Mouse (Mus musculus) liver, embryonic 16.5 days (tissue): ENCODE measurements around the gene D630003M21Rik. TPM values are rescaled to one million over a fixed set of nuclear protein-coding genes. Genes with fewer than 3 reads are reported as not detected.
A peak's percentile ranks its signal among the peaks of the same experiment; 100 is the strongest.

ENCODE experiments used
- ATAC-seq: fragments of 200-750 bp; cut with Nextera tagmentation; 2 replicates; pipeline ENCODE4 v1.8.0; 2017; ENCODE audit warnings: low read depth, mild to moderate bottlenecking, moderate number of reproducible peaks, moderate library complexity
- H3K27ac ChIP-seq: fragments of 300-500 bp; sonication (generic); 2 replicates; pipeline ENCODE4 v1.5.1; 2014; ENCODE audit warnings: mild to moderate bottlenecking, low read length
- H3K27me3 ChIP-seq: fragments of 300-500 bp; sonication (generic); 2 replicates; pipeline ENCODE4 v1.6.1; 2014; ENCODE audit warnings: low read depth, low read length, mixed read lengths; ENCODE audit not compliant: control insufficient read depth, insufficient read depth
- H3K36me3 ChIP-seq: fragments of 300-500 bp; sonication (generic); 2 replicates; pipeline ENCODE4 v1.6.1; 2014; ENCODE audit warnings: mild to moderate bottlenecking; ENCODE audit not compliant: control insufficient read depth, insufficient read depth
- H3K4me1 ChIP-seq: fragments of 300-500 bp; sonication (generic); 2 replicates; pipeline ENCODE4 v1.6.1; 2014; ENCODE audit warnings: low read depth, low read length, mixed read lengths; ENCODE audit not compliant: control insufficient read depth
- H3K4me2 ChIP-seq: fragments of 300-500 bp; sonication (generic); 2 replicates; pipeline ENCODE4 v1.6.1; 2014; ENCODE audit warnings: low read depth, low read length, mixed read lengths
- H3K4me3 ChIP-seq: fragments of 300-500 bp; sonication (generic); 2 replicates; pipeline ENCODE4 v1.5.1; 2014; ENCODE audit warnings: low read depth, mild to moderate bottlenecking, low read length
- H3K9ac ChIP-seq: fragments of 300-500 bp; sonication (generic); 2 replicates; pipeline ENCODE4 v1.6.1; 2014; ENCODE audit warnings: low read depth, low read length
- H3K9me3 ChIP-seq: fragments of 300-500 bp; sonication (generic); replicated peaks from 2 replicates; pipeline ENCODE4 v1.6.1; 2016; ENCODE audit warnings: low read length; ENCODE audit not compliant: control insufficient read depth
- WGBS: fragments of 180-500 bp; shearing (Covaris S2); extraction: QIAGEN DNeasy Blood & Tissue Kit; methylation state at CpG from one replicate; pipeline ENCODE4 v1.1.7; 2014; ENCODE audit not compliant: insufficient replicate concordance; 5-methylcytosine and 5-hydroxymethylcytosine counted together
- polyA plus RNA-seq: library from polyadenylated mRNA; unstranded; fragments of >200 nt; fragmentation: Nextera tagmentation; extraction: Ambion mirVana; gene quantifications from 2 replicates; pipeline ENCODE4 v1.2.1, GENCODE M21; 2015

Gene D630003M21Rik
- polyA plus RNA-seq, 1 experiment from 2014 or later: 0.78 TPM

DNA sequence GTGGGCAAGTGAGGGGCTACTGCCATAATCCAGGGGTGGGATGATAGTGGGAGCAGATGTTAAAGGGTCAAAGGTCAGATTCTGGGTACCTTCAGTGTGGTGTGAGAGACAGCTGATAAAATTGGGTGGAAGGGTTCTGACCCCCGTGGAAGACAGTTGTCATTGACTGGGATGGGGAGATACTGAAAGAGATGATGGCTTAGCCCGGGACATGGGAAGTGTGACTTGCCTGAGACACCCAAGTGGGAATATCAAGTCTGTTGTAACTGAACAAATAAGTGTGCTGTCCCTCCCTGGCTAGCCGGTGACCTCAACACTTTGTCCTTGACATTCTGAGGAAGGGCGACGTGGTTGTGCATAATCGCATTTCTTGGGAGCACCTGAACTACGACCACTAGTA, 59.3 kb downstream of the D630003M21Rik start:
- Histone ChIP-seq H3K4me2 (no peak overlapping the region), H3K4me1 (peaks cover 5% of the 10 kb centered on the region), H3K27ac (no peak overlapping the region), H3K27me3 (no peaks in the 10 kb centered on the region), H3K4me3 (no peak overlapping the region), H3K36me3 (no peaks in the 10 kb centered on the region), H3K9ac (no peak overlapping the region), H3K9me3 (no peaks in the 10 kb centered on the region)
- WGBS: 62% methylated on average over 7 of the region's 7 CpGs
- no peak for ATAC-seq

DNA sequence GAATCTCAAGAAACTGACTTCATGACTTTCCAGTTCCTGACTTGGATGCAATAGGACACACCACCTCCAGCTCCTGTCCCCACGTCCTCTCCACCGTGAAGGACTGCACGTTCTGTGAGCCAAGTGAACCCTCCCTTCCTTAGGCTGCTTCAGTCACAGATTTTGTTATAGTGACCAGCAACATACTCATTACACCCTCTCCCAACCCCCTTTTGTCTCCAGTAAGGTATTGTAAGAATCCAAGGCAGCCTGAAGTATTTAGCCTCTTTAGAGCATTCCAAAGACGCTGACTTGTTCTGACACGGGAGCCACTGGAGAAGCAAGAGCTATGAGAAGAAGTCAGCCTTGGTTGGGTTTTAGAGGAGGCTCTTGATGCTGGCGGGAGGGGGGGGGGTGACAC, 59.7 kb downstream of the D630003M21Rik start:
- H3K27ac ChIP-seq: no peak overlapping the region
- H3K36me3 ChIP-seq: no peaks in the 10 kb centered on the region
- H3K9ac ChIP-seq: no peak overlapping the region
- no peaks in the 10 kb centered on the region for H3K9me3 ChIP-seq
- no peak overlapping the region for H3K4me2 ChIP-seq
- no peak for ATAC-seq
- H3K4me1 ChIP-seq: peaks cover under 1% of the 10 kb centered on the region
- WGBS: 74% methylated on average over 6 of the region's 6 CpGs
- H3K27me3 ChIP-seq: no peaks in the 10 kb centered on the region
- no peak overlapping the region for H3K4me3 ChIP-seq

DNA sequence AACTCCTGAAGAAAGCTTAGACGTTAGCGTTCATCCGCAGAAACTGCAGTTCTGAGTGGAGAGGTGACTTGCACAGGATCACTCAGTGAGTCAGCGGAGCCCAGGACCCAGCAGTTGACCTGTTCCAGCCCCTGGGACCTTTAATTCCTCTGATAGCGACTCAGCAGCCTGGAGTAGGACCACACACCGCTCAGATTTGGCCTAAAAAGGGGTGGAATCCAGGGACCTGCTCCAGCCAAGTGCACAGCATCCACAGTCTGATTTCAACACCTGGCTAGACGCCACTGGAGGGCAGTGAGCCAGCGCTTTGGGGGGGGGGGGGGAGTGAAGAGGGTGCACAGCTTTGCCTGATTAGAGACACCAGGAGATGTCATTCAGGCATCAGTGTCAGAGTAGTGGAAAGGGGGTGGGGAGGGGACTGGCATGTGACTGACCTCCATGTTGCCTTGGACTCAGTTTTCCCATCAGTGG, 60.2 kb downstream of the D630003M21Rik start:
- Histone ChIP-seq H3K27me3 (no peaks in the 10 kb centered on the region), H3K4me3 (no peak overlapping the region), H3K4me2 (no peak overlapping the region), H3K36me3 (no peaks in the 10 kb centered on the region), H3K27ac (no peak overlapping the region), H3K4me1 (no peaks in the 10 kb centered on the region; the same call in 1 of the 2 replicates), H3K9me3 (no peaks in the 10 kb centered on the region), H3K9ac (no peak overlapping the region)
- 55% methylated on average over 8 of the region's 8 CpGs for WGBS
- ATAC-seq: peak; percentile 48; the same call in 1 of the 2 replicates

DNA sequence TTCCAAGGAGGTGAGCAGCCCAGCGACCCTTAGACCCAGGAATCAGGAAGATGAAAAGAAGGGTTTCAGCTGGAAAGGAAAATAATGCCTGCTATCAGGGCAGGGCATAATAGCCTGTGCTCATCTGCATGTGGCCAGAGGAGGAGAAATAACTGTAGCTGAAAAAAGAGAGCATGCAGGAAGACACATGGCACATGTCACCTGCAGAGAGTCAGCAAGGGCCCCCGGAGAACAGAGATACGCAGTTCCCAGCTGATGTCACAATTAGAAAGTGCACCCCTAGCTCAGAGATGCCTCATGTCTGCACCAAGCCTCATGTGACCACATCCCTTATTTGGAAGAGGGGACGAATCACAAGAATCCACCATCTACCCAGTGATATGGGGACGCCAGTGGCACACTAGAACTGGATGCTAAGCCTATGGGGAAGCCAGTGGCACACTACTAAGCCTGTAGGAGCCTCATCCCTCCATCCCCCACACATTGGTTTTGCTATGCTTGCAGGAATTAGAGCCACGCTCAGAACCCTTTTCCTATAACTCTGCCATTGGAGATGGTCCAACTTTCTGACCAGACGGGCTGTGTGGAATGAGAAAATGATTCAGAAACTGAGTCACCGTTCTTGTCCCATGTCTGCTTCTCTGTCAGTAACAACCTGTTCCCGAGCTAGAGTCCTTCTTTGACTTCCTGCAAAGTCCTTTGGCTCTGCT, 61.4 kb downstream of the D630003M21Rik start:
- H3K4me3 ChIP-seq: no peak overlapping the region
- H3K27me3 ChIP-seq: no peaks in the 10 kb centered on the region
- H3K36me3 ChIP-seq: no peaks in the 10 kb centered on the region
- H3K4me1 ChIP-seq: peaks cover 4% of the 10 kb centered on the region; the same call in 1 of the 2 replicates
- no peaks in the 10 kb centered on the region for H3K9me3 ChIP-seq
- no peak overlapping the region for H3K9ac ChIP-seq
- WGBS: 42% methylated on average over 9 of the region's 9 CpGs
- H3K4me2 ChIP-seq: no peak overlapping the region
- no peak for ATAC-seq
- no peak overlapping the region for H3K27ac ChIP-seq

DNA sequence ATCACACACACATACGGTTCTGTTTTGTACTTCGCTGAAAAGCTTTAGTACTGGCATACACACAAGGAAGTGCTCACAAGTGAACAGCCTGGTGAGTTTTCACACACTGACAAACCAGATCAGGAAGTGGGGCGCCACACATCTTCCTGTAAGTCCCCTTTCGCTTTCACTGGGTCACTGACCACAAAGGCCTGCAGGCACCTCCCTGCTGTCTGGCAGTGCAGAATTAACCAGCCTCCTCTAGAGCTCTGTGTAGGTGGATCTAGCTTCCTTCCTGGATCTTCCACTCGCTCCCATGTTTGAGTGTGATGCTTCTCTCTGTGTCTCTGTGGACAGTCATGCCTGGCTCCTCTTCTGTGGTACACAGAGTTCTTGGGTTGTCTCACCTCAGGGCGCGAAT, 62.4 kb downstream of the D630003M21Rik start:
- ATAC-seq: no peak; the same call in 1 of the 2 replicates
- Histone ChIP-seq H3K36me3 (no peaks in the 10 kb centered on the region), H3K4me2 (no peak overlapping the region), H3K4me3 (no peak overlapping the region), H3K27ac (0 out of 2 replicates have a peak overlapping the region, but pooled peaks have one; percentile 25), H3K9ac (no peak overlapping the region), H3K27me3 (no peaks in the 10 kb centered on the region), H3K4me1 (peaks cover 4% of the 10 kb centered on the region; the same call in 1 of the 2 replicates), H3K9me3 (no peaks in the 10 kb centered on the region)
- 23% methylated on average over 7 of the region's 7 CpGs for WGBS

DNA sequence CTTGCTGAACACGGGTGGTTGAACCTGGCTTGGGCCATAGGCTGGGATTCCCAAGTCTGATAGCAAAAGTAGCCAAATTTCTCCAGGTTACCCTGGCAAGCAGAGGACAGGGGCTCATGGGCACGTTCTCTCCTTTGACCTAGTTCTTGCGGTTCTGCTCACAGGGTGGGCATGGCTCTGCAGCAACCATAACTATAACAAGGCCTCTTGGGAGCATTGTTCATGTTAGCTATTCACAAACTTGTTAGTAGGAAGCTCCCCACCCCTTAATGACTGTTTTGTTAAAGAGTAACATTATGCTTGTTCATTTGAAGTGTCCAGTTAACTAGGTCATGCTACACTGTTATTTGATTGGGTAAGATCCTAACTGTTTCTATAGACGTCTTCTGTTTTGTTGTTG, 63.2 kb downstream of the D630003M21Rik start:
- Histone ChIP-seq H3K4me2 (no peak overlapping the region), H3K27me3 (no peaks in the 10 kb centered on the region), H3K9me3 (no peaks in the 10 kb centered on the region), H3K4me1 (peaks cover 7% of the 10 kb centered on the region; the same call in 1 of the 2 replicates), H3K9ac (no peak overlapping the region), H3K27ac (no peak overlapping the region), H3K4me3 (no peak overlapping the region), H3K36me3 (no peaks in the 10 kb centered on the region)
- WGBS: 66% methylated on average over 4 of the region's 4 CpGs
- ATAC-seq: no peak

DNA sequence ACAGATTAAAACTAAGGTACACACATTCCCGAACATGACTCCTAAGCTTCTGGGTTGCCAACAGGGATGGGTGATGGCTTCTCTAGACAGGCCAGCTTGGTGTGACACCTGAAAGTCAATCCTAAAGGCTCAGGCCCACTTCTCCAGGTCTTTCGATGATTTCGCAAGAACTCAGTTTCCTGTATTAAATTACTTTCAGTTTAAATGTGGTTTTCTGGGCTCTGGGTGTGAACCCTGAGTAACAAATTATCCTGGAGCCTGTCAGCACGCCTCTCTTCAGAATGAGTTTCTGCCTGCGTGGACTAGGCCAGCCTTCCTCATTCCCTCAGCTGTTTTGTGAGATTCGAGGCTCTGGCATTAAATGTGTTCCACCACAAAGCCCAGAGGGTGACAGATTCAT, 66.0 kb downstream of the D630003M21Rik start:
- H3K27ac ChIP-seq: no peak overlapping the region

DNA sequence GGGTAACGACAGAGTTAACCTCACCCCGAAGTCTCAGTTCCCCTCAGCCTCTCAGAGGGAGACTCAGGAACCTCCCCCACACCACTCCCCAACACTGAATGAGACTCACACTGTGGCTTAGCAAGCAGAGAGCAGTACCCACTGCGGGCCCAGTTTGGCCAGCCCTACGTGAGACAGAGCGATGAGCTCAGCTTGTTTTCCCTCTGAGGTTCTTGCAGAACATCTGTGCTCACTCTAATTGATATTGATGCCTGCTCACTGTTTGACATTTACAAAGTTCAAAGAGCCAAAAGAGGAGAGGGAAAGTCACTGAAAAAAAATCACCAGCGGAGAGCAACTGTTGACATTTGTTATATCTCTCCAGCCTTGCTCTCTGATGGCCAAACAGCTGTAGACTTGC, 67.3 kb downstream of the D630003M21Rik start:
- Histone ChIP-seq H3K36me3 (no peaks in the 10 kb centered on the region), H3K27ac (no peak overlapping the region), H3K4me1 (peaks cover 20% of the 10 kb centered on the region), H3K4me3 (no peak overlapping the region), H3K27me3 (no peaks in the 10 kb centered on the region), H3K4me2 (no peak overlapping the region), H3K9ac (no peak overlapping the region), H3K9me3 (no peaks in the 10 kb centered on the region)
- WGBS: 61% methylated on average over 6 of the region's 6 CpGs
- ATAC-seq: peak; percentile 42

More for the DNA sequence above, 66.0 kb downstream of the D630003M21Rik start:
- ATAC-seq: no peak
- no peak overlapping the region for H3K9ac ChIP-seq
- WGBS: 32% methylated on average over 6 of the region's 6 CpGs
- no peak overlapping the region for H3K4me3 ChIP-seq
- H3K9me3 ChIP-seq: no peaks in the 10 kb centered on the region
- peaks cover 20% of the 10 kb centered on the region for H3K4me1 ChIP-seq
- H3K36me3 ChIP-seq: no peaks in the 10 kb centered on the region
- no peaks in the 10 kb centered on the region for H3K27me3 ChIP-seq
- H3K4me2 ChIP-seq: no peak overlapping the region
